Mouse (Mus musculus) stomach, postnatal 0 days (tissue): ENCODE results near the gene Khdc1a. TPM values are rescaled to one million over a fixed set of nuclear protein-coding genes. Genes with fewer than 3 reads are reported as not detected.
"Not testable (repeated sequence)": the region's sequence is repeated elsewhere in the genome, so short reads cannot be mapped to it uniquely, and the experiment has no call there.

Experiments used
- ATAC-seq: fragments of 200-750 bp; cut with Nextera tagmentation; 2 replicates; pipeline ENCODE4 v1.8.0; 2017; ENCODE audit not compliant: low FRiP score, low TSS enrichment
- DNase-seq: peaks from one replicate; pipeline ENCODE4 v3.0.0-alpha.2; 2016; ENCODE audit warnings: low spot score
- H3K27ac ChIP-seq: fragments of 300-500 bp; sonication (generic); replicated peaks from 2 replicates; pipeline ENCODE4 v1.5.1; 2014; ENCODE audit warnings: mild to moderate bottlenecking, control low read depth
- H3K27me3 ChIP-seq: fragments of 300-500 bp; sonication (generic); 2 replicates; pipeline ENCODE4 v1.6.1; 2014; ENCODE audit warnings: low read length; ENCODE audit not compliant: control insufficient read depth, insufficient read depth
- H3K36me3 ChIP-seq: fragments of 300-500 bp; sonication (generic); 2 replicates; pipeline ENCODE4 v1.6.1; 2014; ENCODE audit warnings: low read length, mixed read lengths; ENCODE audit not compliant: control insufficient read depth, insufficient read depth
- H3K4me1 ChIP-seq: fragments of 300-500 bp; sonication (generic); replicated peaks from 2 replicates; pipeline ENCODE4 v1.6.1; 2014; ENCODE audit warnings: antibody characterized with exemption; ENCODE audit not compliant: control insufficient read depth, insufficient read depth
- H3K4me2 ChIP-seq: fragments of 300-500 bp; sonication (generic); replicated peaks from 2 replicates; pipeline ENCODE4 v1.6.1; 2014; ENCODE audit warnings: low read depth, mild to moderate bottlenecking, control low read depth, moderate library complexity
- H3K4me3 ChIP-seq: fragments of 300-500 bp; sonication (generic); 2 replicates; pipeline ENCODE4 v1.5.1; 2014; ENCODE audit warnings: low read depth, low read length, control low read depth
- H3K9ac ChIP-seq: fragments of 300-500 bp; sonication (generic); 2 replicates; pipeline ENCODE4 v1.6.1; 2014; ENCODE audit warnings: mild to moderate bottlenecking, low read length, control low read depth, mixed read lengths
- H3K9me3 ChIP-seq: fragments of 300-500 bp; sonication (generic); 2 replicates; pipeline ENCODE4 v1.6.1; 2016; ENCODE audit warnings: low read length; ENCODE audit not compliant: control insufficient read depth
- CTCF ChIP-seq: IDR thresholded peaks from 2 replicates; pipeline ENCODE4 v1.5.1; 2016; ENCODE audit warnings: antibody characterized with exemption, low read depth, mild to moderate bottlenecking, moderate library complexity
- EP300 ChIP-seq: optimal IDR thresholded peaks from 2 replicates; pipeline ENCODE3; 2016; ENCODE audit warnings: antibody characterized with exemption
- WGBS: fragments of 180-500 bp; shearing (Covaris S2); extraction: QIAGEN DNeasy Blood & Tissue Kit; methylation state at CpG from one replicate; pipeline ENCODE4 v1.1.7; 2014; 5-methylcytosine and 5-hydroxymethylcytosine counted together
- polyA plus RNA-seq: library from polyadenylated mRNA; unstranded; fragments of >200 nt; fragmentation: Nextera tagmentation; extraction: Ambion mirVana; gene quantifications from 2 replicates; pipeline ENCODE4 v1.2.1, GENCODE M21; 2015

The Khdc1a gene
- polyA plus RNA-seq, 1 experiment from 2014 or later = 0.12 TPM

DNA sequence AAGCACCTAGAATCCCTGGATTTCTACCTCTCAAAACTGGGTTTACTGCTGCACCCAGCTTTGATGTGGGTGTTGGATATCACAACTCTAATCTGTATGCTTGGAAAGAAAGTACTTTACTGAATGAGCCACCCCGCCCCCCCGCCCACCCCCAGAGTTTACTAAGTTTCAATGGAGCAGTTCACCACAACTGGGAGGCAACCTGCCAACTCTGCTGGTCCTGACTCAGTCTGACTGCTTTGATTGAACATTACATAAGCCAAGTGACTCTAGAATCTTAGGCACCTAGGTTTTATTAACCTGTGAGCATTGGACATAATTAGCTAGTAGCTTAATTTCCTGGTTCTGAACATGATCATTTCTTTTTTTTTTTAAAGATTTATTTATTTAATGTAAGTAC lies 35.1 kb upstream of the Khdc1a start:
- no peaks in the 10 kb centered on the region for H3K27me3 ChIP-seq
- H3K9me3 ChIP-seq = no peaks in the 10 kb centered on the region
- H3K4me3 ChIP-seq = no peak overlapping the region
- H3K4me2 ChIP-seq = no peak overlapping the region
- no peak overlapping the region for H3K27ac ChIP-seq
- 79% methylated on average over 2 of the region's 2 CpGs for whole genome bisulfite sequencing
- no peak overlapping the region for H3K9ac ChIP-seq
- H3K36me3 ChIP-seq = no peaks in the 10 kb centered on the region
- TF ChIP-seq EP300 = no peak
- TF ChIP-seq CTCF = no peak
- no peak for ATAC-seq
- peak; percentile 22 for DNase-seq
- no peaks in the 10 kb centered on the region for H3K4me1 ChIP-seq

DNA sequence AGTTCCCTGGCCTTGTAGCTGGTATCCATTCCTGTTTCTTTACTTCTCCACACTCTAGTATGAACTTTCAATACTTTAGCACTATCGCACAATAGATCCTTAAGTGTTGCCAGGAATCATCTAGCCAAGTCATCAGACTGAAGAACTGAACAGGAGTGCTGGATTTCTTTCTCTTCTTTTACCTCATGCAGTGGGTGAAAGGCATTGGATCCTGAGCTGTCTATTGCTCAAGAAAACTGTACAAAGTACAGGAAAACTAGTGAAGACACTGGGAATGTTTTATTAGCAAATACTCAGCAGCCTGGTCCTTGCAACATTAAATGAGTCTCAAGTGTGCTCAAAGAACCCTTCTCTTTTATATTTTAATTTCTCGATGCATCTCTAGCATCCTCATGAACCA lies 33.7 kb upstream of the Khdc1a start:
- H3K4me2 ChIP-seq = no peak overlapping the region
- DNase-seq (no peak), ATAC-seq (no peak)
- TF ChIP-seq EP300 (no peak), CTCF (no peak)
- no peaks in the 10 kb centered on the region for H3K9me3 ChIP-seq
- H3K27ac ChIP-seq = no peak overlapping the region
- no peaks in the 10 kb centered on the region for H3K27me3 ChIP-seq
- H3K36me3 ChIP-seq = no peaks in the 10 kb centered on the region
- WGBS = 88% methylated on average over 2 of the region's 2 CpGs
- no peak overlapping the region for H3K9ac ChIP-seq
- no peaks in the 10 kb centered on the region for H3K4me1 ChIP-seq
- no peak overlapping the region for H3K4me3 ChIP-seq

DNA sequence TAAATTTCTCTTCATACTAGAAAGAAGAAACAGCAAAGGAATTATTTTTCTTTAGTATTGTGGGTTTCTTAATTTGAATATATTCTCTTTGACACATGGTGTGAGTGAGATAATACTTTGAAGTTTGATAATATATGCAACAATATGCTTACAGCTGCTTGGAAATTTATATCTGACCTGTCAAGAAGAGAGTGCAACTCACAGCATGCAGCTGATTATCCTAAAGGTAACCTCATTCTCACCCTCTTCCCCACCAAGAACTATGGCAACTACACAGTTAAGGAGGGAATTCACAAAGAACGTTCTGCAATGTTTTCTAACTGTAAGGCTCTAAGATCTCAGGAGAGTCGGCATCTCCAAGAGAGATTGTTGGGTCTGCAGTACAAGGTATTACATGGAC lies 33.1 kb upstream of the Khdc1a start:
- no peak overlapping the region for H3K4me3 ChIP-seq
- no peaks in the 10 kb centered on the region for H3K9me3 ChIP-seq
- ATAC-seq (no peak), DNase-seq (no peak)
- no peak overlapping the region for H3K9ac ChIP-seq
- WGBS = 78% methylated on average over 2 of the region's 2 CpGs
- H3K27ac ChIP-seq = no peak overlapping the region
- TF ChIP-seq CTCF = no peak
- no peak for TF ChIP-seq EP300
- no peak overlapping the region for H3K4me2 ChIP-seq
- no peaks in the 10 kb centered on the region for H3K36me3 ChIP-seq
- no peaks in the 10 kb centered on the region for H3K4me1 ChIP-seq
- no peaks in the 10 kb centered on the region for H3K27me3 ChIP-seq

DNA sequence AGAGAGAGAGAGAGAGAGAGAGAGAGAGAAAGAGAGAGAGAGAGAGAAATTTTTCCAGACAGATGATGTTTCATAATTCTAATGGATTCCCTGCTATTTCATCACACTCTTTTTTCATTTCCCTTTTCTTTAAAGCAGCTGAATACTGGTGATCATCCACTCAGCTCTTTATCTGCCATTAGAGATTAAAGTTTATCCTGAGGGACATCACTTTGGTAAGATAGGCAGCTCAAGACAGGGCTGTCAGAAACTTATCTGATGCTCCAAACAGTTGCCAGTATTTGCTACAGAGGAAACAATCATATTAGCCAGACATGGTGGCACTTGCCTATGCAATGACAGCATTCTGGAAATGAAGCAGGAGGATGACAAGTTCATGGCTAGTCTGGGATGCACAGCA lies 31.2 kb upstream of the Khdc1a start:
- Histone ChIP-seq H3K36me3 (no peaks in the 10 kb centered on the region), H3K4me2 (no peak overlapping the region), H3K9me3 (no peaks in the 10 kb centered on the region), H3K4me3 (no peak overlapping the region), H3K4me1 (no peaks in the 10 kb centered on the region), H3K27ac (no peak overlapping the region), H3K9ac (no peak overlapping the region), H3K27me3 (no peaks in the 10 kb centered on the region)
- ATAC-seq = no peak
- no peak for TF ChIP-seq CTCF
- no peak for DNase-seq

DNA sequence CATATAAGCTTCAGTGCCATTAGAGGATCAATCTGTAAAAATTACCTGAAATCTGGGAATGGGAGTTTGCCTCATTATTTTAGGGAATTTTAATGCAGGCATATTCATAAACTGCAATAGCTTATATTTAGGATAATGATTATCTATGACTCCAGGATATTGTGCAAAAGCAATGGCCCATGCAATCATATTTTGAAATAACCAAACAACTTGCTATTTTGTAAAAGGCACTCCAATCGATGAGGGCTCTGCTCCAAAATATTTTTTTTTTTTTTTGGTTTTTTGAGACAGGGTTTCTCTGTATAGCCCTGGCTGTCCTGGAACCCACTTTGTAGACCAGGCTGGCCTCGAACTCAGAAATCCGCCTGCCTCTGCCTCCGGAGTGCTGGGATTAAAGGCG lies 29.2 kb upstream of the Khdc1a start:
- not testable (repeated sequence) for H3K27ac ChIP-seq, H3K27me3 ChIP-seq, H3K4me2 ChIP-seq, H3K4me3 ChIP-seq, H3K9me3 ChIP-seq, H3K4me1 ChIP-seq, ATAC-seq, H3K9ac ChIP-seq, H3K36me3 ChIP-seq, DNase-seq
- 92% methylated on average over 5 of the region's 5 CpGs for WGBS

DNA sequence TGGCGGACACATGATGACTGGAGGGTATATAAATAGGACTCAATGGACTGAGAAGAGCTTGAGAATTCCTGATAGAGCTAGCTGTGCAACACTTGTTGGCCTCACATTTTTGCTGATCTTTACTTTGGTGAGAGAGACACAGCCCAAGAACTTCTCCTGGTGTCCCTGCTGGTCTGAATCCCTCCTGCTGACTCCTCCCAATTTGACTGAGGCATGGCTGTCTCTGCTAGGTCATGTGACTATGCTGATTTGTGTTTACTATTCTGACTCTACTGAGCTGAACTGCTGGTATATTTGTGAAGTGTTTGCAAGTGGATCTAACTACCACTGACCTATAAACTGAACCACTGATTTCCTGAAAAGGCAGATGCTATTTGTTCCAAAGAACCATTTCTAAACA lies 27.8 kb upstream of the Khdc1a start:
- no peak for DNase-seq
- H3K27ac ChIP-seq = no peak overlapping the region
- 90% methylated on average over 1 of the region's 1 CpGs for WGBS
- no peak overlapping the region for H3K4me2 ChIP-seq
- no peaks in the 10 kb centered on the region for H3K27me3 ChIP-seq
- no peak for ATAC-seq
- no peaks in the 10 kb centered on the region for H3K9me3 ChIP-seq
- H3K4me3 ChIP-seq = no peak overlapping the region
- H3K36me3 ChIP-seq = no peaks in the 10 kb centered on the region
- TF ChIP-seq CTCF (no peak), EP300 (no peak)
- no peaks in the 10 kb centered on the region for H3K4me1 ChIP-seq
- no peak overlapping the region for H3K9ac ChIP-seq
